Mouse (Mus musculus) neural tube, embryonic 15.5 days (tissue): ENCODE data around the gene Mrps2. TPM values are rescaled to one million over a fixed set of nuclear protein-coding genes. Genes with fewer than 3 reads are reported as not detected.

ENCODE experiments used
- ATAC-seq: fragments of 200-750 bp; cut with Nextera tagmentation; 2 replicates; pipeline ENCODE4 v1.8.0; 2017; ENCODE audit warnings: mild to moderate bottlenecking, moderate TSS enrichment, moderate library complexity; ENCODE audit not compliant: low FRiP score
- H3K27ac ChIP-seq: fragments of 300-500 bp; sonication (generic); replicated peaks from 2 replicates; pipeline ENCODE4 v1.5.1; 2015; ENCODE audit warnings: mild to moderate bottlenecking, inconsistent platforms
- H3K27me3 ChIP-seq: fragments of 300-500 bp; sonication (generic); replicated peaks from 2 replicates; pipeline ENCODE4 v1.6.1; 2015; ENCODE audit warnings: inconsistent platforms
- H3K36me3 ChIP-seq: fragments of 300-500 bp; sonication (generic); 2 replicates; pipeline ENCODE4 v1.6.1; 2015; ENCODE audit warnings: inconsistent platforms
- H3K4me1 ChIP-seq: fragments of 300-500 bp; sonication (generic); 2 replicates; pipeline ENCODE4 v1.6.1; 2015; ENCODE audit warnings: inconsistent platforms
- H3K4me2 ChIP-seq: fragments of 300-500 bp; sonication (generic); 2 replicates; pipeline ENCODE4 v1.6.1; 2015; ENCODE audit warnings: inconsistent platforms, mild to moderate bottlenecking, moderate library complexity
- H3K4me3 ChIP-seq: fragments of 300-500 bp; sonication (generic); replicated peaks from 2 replicates; pipeline ENCODE4 v1.5.1; 2015; ENCODE audit warnings: mild to moderate bottlenecking, inconsistent platforms
- H3K9ac ChIP-seq: fragments of 300-500 bp; sonication (generic); replicated peaks from 2 replicates; pipeline ENCODE4 v1.6.1; 2015; ENCODE audit warnings: mild to moderate bottlenecking, inconsistent platforms
- H3K9me3 ChIP-seq: fragments of 300-500 bp; sonication (generic); replicated peaks from 2 replicates; pipeline ENCODE4 v1.6.1; 2016; ENCODE audit warnings: inconsistent platforms
- WGBS: fragments of 180-500 bp; shearing (Covaris S2); methylation state at CpG from one replicate; pipeline ENCODE4 v1.1.7; 2015; ENCODE audit warnings: mixed read lengths; 5-methylcytosine and 5-hydroxymethylcytosine counted together
- polyA plus RNA-seq: library from polyadenylated mRNA; unstranded; fragments of >200 nt; fragmentation: Nextera tagmentation; extraction: Ambion mirVana; gene quantifications from 2 replicates; pipeline ENCODE4 v1.2.1, GENCODE M21; 2015

The Mrps2 gene
- polyA plus RNA-seq, 1 experiment from 2014 or later: 51.4 TPM

DNA sequence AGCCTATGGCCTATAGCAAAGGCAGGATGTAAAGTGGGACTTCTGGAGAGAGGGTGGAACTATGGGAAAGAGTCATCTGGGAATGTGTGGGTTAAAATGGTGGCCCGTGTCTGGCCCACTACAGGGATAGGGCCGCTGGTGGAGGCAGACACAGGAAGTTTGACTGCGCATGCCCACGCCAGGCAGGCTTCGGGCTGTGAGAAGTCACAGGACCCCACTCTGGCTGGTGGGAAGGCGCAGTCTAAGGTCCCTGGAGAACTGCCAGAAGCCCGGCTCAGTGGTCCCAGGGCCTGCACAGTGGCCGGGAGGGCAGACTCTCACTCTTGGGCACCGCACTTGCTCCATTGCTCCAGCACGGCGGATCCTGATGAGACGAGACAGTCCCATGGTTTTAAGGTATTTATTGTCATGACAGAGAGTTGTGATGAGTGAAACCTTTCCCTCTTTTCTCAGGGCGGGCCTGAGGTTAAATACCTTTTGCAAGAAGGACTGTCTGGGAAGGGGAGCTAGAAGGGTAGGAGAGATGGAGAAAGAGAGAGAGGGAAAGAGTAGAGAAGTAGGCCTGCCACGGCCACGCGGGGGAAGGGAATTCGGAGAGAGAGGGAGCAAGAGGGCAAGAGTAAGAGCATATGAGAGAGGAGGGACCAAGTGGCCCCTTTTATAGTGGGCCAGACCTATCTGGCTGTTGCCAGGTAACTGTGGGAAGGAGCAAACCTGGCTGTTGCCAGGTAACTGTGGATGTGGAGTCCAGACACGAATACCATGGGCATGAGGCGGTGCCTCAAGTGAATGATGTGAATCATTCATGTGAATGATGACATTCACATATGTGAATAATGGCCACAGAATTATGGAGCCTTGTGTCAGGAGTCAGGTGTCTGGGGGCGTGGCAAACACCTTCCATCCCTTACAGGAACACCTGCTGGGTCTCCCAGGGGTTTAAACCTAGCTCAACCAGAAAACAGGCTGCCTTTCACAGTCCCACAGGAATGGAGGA lies 11.6 kb downstream of the Mrps2 start:
- WGBS: 83% methylated on average over 20 of the region's 20 CpGs
- no peaks in the 10 kb centered on the region for H3K9me3 ChIP-seq
- no peaks in the 10 kb centered on the region for H3K36me3 ChIP-seq
- no peaks in the 10 kb centered on the region for H3K27me3 ChIP-seq
- H3K4me3 ChIP-seq: no peak overlapping the region
- ATAC-seq: no peak
- H3K27ac ChIP-seq: no peak overlapping the region
- no peak overlapping the region for H3K9ac ChIP-seq
- H3K4me1 ChIP-seq: no peaks in the 10 kb centered on the region
- H3K4me2 ChIP-seq: no peak overlapping the region; the same call in 1 of the 2 replicates

DNA sequence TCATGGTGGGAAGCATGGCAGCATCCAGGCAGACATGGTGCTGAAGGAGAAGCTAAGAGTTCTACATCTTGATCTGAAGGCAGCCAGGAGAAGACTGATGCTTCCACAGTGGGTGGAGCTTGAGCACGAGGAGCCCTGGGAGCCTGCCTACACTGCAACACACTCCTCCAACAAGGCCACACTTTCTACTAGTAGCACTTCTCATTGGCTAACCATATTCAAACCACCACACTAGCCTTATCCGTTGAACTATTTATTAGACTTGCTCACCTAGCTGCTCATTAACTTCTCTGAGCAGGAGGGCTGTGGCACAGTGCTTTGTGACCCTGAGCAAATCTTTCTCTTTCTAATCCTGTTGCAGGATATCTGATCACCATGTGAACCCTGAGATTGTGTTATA lies 16.0 kb downstream of the Mrps2 start:
- no peaks in the 10 kb centered on the region for H3K9me3 ChIP-seq
- H3K4me1 ChIP-seq: no peaks in the 10 kb centered on the region
- WGBS: 85% methylated on average over 2 of the region's 2 CpGs
- no peaks in the 10 kb centered on the region for H3K27me3 ChIP-seq
- H3K4me3 ChIP-seq: no peak overlapping the region
- no peak overlapping the region for H3K4me2 ChIP-seq
- no peak for ATAC-seq
- H3K9ac ChIP-seq: no peak overlapping the region
- H3K36me3 ChIP-seq: no peaks in the 10 kb centered on the region
- H3K27ac ChIP-seq: no peak overlapping the region

DNA sequence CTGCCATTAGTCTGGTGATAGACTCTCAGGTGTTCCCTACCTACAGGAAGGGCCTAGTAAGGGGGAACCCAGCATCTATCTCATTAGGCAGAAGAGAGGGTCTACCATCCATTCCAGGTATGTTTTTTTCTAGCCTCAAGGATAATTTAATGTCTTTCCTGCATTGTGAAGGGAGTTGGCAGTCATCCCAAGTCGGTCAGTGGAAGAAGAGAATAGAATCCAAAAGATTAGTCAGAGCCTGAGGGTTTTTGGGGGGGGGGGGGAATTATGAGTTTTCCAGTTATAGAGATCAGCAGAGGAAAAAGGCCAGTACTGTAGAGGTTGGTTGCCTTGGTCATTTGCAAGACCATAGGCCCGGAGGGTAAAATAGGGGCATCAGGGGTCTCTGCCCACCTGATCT lies 26.7 kb downstream of the Mrps2 start:
- ATAC-seq: no peak

DNA sequence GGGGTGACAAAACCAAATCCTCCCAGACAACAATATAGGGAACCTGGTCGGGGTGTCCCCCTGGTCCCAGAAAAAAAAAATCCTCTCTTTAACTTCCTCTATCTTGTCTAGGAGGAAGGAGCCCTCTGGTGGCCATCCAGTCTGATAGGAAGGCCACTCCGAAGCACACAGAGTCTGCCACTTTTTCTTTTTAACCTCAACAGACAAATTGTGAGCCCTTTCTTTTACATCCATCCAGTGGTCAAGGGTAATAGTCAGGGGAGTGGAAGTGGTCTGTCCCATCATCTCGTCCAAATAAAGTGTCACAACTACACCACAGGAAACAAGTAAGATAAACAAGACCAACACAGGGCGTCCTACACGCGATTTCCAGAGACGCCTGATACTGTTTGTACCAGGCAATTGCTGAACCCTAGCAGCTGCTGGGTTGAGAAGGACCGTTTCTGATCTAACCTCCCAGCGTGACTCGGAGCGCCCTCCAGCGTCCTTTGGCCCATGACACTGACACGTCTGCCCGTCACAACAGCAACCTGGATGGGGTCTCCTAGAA lies 27.4 kb downstream of the Mrps2 start:
- H3K27ac ChIP-seq: 0 out of 2 replicates have a peak overlapping the region, but pooled peaks have one; percentile 3
- no peak overlapping the region for H3K4me3 ChIP-seq
- no peak for ATAC-seq
- H3K36me3 ChIP-seq: no peaks in the 10 kb centered on the region
- H3K9me3 ChIP-seq: no peaks in the 10 kb centered on the region
- no peaks in the 10 kb centered on the region for H3K4me1 ChIP-seq
- no peak overlapping the region; the same call in 1 of the 2 replicates for H3K4me2 ChIP-seq
- no peak overlapping the region for H3K9ac ChIP-seq
- 89% methylated on average over 14 of the region's 14 CpGs for WGBS
- H3K27me3 ChIP-seq: no peaks in the 10 kb centered on the region

More for the DNA sequence above, 26.7 kb downstream of the Mrps2 start:
- H3K36me3 ChIP-seq: no peaks in the 10 kb centered on the region
- no peaks in the 10 kb centered on the region for H3K9me3 ChIP-seq
- no peaks in the 10 kb centered on the region for H3K27me3 ChIP-seq
- H3K4me3 ChIP-seq: no peak overlapping the region
- H3K9ac ChIP-seq: no peak overlapping the region
- no peak overlapping the region for H3K27ac ChIP-seq
- no peaks in the 10 kb centered on the region for H3K4me1 ChIP-seq
- WGBS: 95% methylated on average over 2 of the region's 2 CpGs
- H3K4me2 ChIP-seq: no peak overlapping the region

DNA sequence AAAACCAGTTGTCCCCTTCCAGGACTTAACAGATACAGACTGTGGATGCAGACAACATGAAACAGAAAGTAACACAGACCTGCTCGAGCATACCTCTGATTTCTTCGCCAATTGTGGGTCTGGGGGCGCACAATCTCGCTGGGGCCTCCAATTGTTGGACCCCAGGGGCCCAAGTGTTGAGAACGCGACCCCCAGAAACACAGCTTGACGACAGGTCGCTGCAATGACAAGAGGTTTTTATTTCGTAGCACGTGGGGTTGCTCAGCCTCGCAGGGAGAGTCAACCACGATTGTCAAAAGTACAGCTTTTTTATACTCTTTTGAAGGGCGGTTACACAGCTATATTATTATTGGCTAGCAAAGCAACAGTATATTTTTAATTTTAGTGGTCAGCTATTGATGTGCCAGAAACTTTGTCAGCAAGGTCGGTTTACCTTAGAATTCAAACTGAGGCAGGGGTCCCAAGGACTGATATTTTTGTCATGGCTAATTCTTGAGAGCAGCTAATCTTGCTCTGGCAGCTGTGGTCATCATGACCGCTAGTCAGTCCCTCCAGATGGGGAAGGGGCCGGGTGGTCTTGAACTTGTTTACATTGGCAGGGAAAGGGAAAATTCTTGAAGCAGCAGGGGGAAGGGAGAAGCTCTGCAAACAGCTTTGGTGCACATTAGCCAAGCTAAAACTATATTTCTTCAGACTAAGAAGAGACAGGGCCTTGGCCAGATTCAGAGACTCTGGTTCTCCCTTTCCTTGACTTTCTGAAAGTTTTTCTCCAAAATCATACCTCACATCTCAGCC lies 28.1 kb downstream of the Mrps2 start:
- H3K4me2 ChIP-seq: no peak overlapping the region; the same call in 1 of the 2 replicates
- no peaks in the 10 kb centered on the region for H3K36me3 ChIP-seq
- no peak overlapping the region for H3K4me3 ChIP-seq
- ATAC-seq: no peak
- H3K9me3 ChIP-seq: no peaks in the 10 kb centered on the region
- 85% methylated on average over 16 of the region's 16 CpGs for WGBS
- 0 out of 2 replicates have a peak overlapping the region, but pooled peaks have one; percentile 3 for H3K27ac ChIP-seq
- H3K27me3 ChIP-seq: no peaks in the 10 kb centered on the region
- H3K4me1 ChIP-seq: no peaks in the 10 kb centered on the region
- H3K9ac ChIP-seq: no peak overlapping the region

DNA sequence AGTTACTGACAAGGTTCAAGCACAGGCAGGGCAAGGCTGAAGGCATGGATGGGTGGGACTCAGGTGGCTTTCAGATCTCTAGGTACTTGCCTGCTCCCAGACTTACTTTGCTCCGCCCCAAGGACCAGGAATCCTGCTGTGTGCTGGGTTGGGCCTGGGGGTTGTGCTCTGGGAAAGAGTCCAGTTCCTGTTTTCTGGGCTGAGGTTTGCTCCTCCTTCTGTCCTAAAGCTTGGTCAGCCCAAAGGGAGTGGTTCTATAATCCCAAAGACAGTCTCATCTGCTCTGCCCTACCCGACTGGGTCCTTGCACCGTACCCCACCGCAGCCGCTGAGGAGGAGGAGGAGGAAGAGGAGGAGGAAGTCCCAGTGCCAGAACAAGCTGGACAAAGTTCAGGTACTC lies 28.8 kb downstream of the Mrps2 start, which contains the start of gene Gbgt1:
Gene Gbgt1, plus strand, starts transcription at position 221 of the 400 bp plus-strand sequence.
- Histone ChIP-seq H3K4me3 (no peak within 1 kb of the TSS), H3K9ac (no peak within 1 kb of the TSS), H3K4me2 (peak within 1 kb of the TSS; percentile 22), H3K4me1 (no peaks in the 10 kb centered on the region), H3K9me3 (no peaks in the 10 kb centered on the region), H3K27me3 (no peaks in the 10 kb centered on the region), H3K27ac (no peak within 1 kb of the TSS), H3K36me3 (no peaks in the 10 kb centered on the region)
- 79% methylated on average over 5 of the region's 5 CpGs for WGBS
- ATAC-seq: no peak

DNA sequence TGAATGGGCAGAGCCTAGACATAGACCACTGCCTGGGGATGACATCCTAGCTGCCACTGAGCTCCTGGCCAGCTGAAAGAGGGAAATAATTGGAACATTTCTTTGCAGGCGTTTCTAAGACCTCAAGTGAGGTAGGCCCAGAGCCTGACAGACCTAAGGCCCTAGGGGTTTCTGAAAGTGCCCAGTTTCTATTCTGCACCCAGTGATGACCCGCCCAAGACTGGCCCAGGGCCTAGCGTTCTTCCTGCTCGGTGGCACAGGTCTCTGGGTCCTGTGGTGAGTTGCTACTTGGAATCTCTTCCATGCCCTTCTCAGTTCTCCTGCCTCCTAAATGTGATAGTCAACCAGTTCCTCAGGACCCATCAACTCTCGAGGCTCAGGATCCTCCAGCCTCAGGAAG lies 29.7 kb downstream of the Mrps2 start:
- no peak overlapping the region for H3K4me3 ChIP-seq
- H3K9me3 ChIP-seq: no peaks in the 10 kb centered on the region
- no peak overlapping the region for H3K9ac ChIP-seq
- WGBS: 77% methylated on average over 5 of the region's 5 CpGs
- peak overlapping the region; percentile 22; the same call in 1 of the 2 replicates for H3K4me2 ChIP-seq
- no peak overlapping the region for H3K27ac ChIP-seq
- H3K36me3 ChIP-seq: no peaks in the 10 kb centered on the region
- H3K27me3 ChIP-seq: no peaks in the 10 kb centered on the region
- ATAC-seq: no peak
- no peaks in the 10 kb centered on the region for H3K4me1 ChIP-seq

DNA sequence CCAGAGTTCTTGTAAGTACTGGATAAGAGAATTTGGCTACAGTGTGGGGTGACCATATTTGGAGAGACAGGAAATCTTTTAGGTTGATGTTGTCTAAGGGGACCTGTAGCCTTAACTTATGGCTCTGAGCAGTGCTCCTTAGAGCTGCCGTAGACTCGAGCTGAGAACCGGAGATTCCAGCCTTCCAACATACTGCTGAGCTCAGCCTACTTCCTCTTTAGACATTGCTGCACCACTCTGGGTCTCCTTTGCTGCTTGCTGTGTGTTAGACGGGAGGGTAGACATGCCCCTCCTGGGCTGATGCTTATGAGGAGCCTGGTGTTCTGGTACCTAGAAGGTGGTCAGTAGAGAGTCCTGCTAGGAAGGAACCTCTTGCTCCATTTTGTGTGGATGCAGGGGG lies 30.6 kb downstream of the Mrps2 start:
- Histone ChIP-seq H3K36me3 (no peaks in the 10 kb centered on the region), H3K9ac (no peak overlapping the region), H3K9me3 (no peaks in the 10 kb centered on the region), H3K4me1 (no peaks in the 10 kb centered on the region), H3K27ac (no peak overlapping the region), H3K4me2 (no peak overlapping the region), H3K27me3 (no peaks in the 10 kb centered on the region), H3K4me3 (no peak overlapping the region)
- WGBS: 83% methylated on average over 4 of the region's 4 CpGs
- no peak for ATAC-seq

DNA sequence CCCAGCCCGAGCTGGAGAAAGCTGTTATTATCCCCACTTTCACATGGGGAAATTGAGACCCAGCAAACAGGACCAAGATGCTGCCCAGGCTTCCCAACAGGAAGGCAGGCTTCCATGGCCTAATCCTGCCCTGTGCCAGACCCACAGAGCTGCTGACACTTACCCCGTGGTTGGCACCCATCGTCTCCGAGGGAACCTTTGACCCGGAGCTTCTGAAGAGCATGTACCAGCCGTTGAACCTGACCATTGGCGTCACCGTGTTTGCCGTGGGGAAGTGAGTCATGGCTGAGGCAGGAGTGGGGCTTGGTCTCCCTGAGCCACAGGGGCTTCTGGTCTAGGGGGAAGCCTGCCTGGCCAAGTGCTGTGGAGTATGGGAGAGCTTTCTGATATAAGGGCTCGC lies 35.1 kb downstream of the Mrps2 start:
- Histone ChIP-seq H3K9ac (no peak overlapping the region), H3K4me1 (no peaks in the 10 kb centered on the region), H3K27ac (no peak overlapping the region), H3K9me3 (no peaks in the 10 kb centered on the region), H3K36me3 (no peaks in the 10 kb centered on the region), H3K4me2 (no peak overlapping the region), H3K27me3 (no peaks in the 10 kb centered on the region), H3K4me3 (no peak overlapping the region)
- 86% methylated on average over 10 of the region's 10 CpGs for WGBS
- no peak for ATAC-seq

DNA sequence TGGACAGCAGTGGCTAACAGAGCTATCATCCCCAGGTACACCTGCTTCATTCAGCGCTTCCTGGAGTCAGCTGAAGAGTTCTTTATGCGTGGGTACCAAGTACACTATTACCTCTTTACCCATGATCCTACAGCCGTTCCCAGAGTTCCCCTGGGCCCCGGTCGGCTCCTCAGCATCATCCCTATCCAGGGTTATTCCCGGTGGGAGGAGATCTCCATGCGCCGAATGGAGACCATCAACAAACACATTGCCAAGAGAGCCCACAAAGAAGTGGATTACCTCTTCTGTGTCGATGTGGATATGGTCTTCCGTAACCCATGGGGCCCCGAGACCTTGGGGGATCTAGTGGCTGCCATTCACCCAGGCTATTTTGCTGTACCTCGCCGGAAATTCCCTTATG lies 36.8 kb downstream of the Mrps2 start:
- WGBS: 92% methylated on average over 13 of the region's 13 CpGs
- no peak overlapping the region for H3K4me3 ChIP-seq
- H3K27ac ChIP-seq: no peak overlapping the region
- H3K4me2 ChIP-seq: no peak overlapping the region
- no peak for ATAC-seq
- H3K27me3 ChIP-seq: no peaks in the 10 kb centered on the region
- no peaks in the 10 kb centered on the region for H3K9me3 ChIP-seq
- no peaks in the 10 kb centered on the region for H3K36me3 ChIP-seq
- H3K9ac ChIP-seq: no peak overlapping the region
- no peaks in the 10 kb centered on the region for H3K4me1 ChIP-seq

DNA sequence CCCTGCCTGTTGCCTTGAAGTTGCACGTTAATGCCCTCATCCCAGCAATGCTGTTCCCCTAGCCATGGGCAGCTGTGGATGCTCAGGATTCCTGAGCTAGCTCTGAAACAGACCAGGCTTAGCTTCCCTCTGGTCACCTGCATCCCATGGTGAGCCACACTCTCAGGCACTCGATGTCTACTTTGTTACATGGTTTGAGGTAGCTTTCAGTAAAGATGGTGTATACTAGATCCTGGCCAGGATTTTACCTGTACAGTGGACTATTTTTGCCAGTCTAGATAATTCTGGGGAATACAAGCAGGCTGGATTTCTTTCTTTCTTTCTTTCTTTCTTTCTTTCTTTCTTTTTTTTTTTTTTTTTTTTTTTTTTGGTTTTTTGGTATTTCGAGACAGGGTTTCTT lies 37.9 kb downstream of the Mrps2 start, which contains the start of gene Gm10134:
Gene Gm10134, plus strand, starts transcription at position 301 of the 400 bp plus-strand sequence.
- 87% methylated on average over 3 of the region's 3 CpGs for WGBS
- ATAC-seq: no peak

More for the DNA sequence above, 37.9 kb downstream of the Mrps2 start, which contains the start of gene Gm10134:
- Histone ChIP-seq H3K27ac (no peak within 1 kb of the TSS), H3K9me3 (no peaks in the 10 kb centered on the region), H3K4me3 (no peak within 1 kb of the TSS), H3K36me3 (no peaks in the 10 kb centered on the region), H3K9ac (no peak within 1 kb of the TSS), H3K27me3 (no peaks in the 10 kb centered on the region), H3K4me1 (no peaks in the 10 kb centered on the region), H3K4me2 (no peak within 1 kb of the TSS)
